Mouse (Mus musculus) liver, adult 2 months (tissue): ENCODE data around the gene Zfp36l2. TPM values are rescaled to one million over a fixed set of nuclear protein-coding genes. Genes with fewer than 3 reads are reported as not detected.

Experiments used
- DNase-seq: peaks from one replicate; pipeline ENCODE4 v3.0.0-alpha.2; 2011; ENCODE audit warnings: low read depth, low spot score; ENCODE audit errors: extremely low read depth
- H3K27ac ChIP-seq: fragments of 200-500 bp; replicated peaks from 2 replicates; pipeline ENCODE4 v1.5.1; 2012; ENCODE audit warnings: low read depth, mild to moderate bottlenecking, control low read depth, inconsistent platforms, low read length; ENCODE audit not compliant: insufficient read depth
- H3K27me3 ChIP-seq: fragments of 200-500 bp; 2 replicates; pipeline ENCODE4 v1.6.1; 2012; ENCODE audit warnings: mild to moderate bottlenecking, moderate library complexity, low read length, inconsistent platforms; ENCODE audit not compliant: control insufficient read depth, insufficient read depth
- H3K36me3 ChIP-seq: fragments of 200-500 bp; 2 replicates; pipeline ENCODE4 v1.6.1; 2012; ENCODE audit warnings: low read length, inconsistent platforms; ENCODE audit not compliant: control insufficient read depth, insufficient read depth
- H3K4me1 ChIP-seq: fragments of 200-500 bp; 2 replicates; pipeline ENCODE4 v1.6.1; 2011; ENCODE audit warnings: low read length; ENCODE audit not compliant: control insufficient read depth, insufficient read depth
- H3K4me3 ChIP-seq: fragments of 200-500 bp; 2 replicates; pipeline ENCODE4 v1.5.1; 2011; ENCODE audit warnings: low read depth, mild to moderate bottlenecking, control low read depth, low read length, moderate library complexity; ENCODE audit not compliant: insufficient read depth
- H3K79me2 ChIP-seq: fragments of 200-500 bp; 2 replicates; pipeline ENCODE4 v1.6.1; 2012; ENCODE audit warnings: inconsistent platforms, mild to moderate bottlenecking, low read length, moderate library complexity; ENCODE audit not compliant: control insufficient read depth, insufficient read depth
- H3K9ac ChIP-seq: fragments of 200-500 bp; 2 replicates; pipeline ENCODE4 v1.6.1; 2012; ENCODE audit warnings: low read depth, mild to moderate bottlenecking, control low read depth, inconsistent platforms, low read length
- CTCF ChIP-seq: fragments of 200-500 bp; IDR thresholded peaks from 2 replicates; pipeline ENCODE4 v1.5.1; 2011; ENCODE audit warnings: low read depth, low read length, control low read depth
- POLR2A ChIP-seq: fragments of 200-500 bp; IDR thresholded peaks from 2 replicates; pipeline ENCODE4 v1.6.1; 2011; ENCODE audit warnings: low read length, control low read depth; ENCODE audit not compliant: insufficient read depth; ENCODE audit errors: extremely low read depth
- WGBS: fragments of 180-500 bp; shearing (Covaris S2); methylation state at CpG from one replicate; pipeline ENCODE4 v1.1.7; 2018; 5-methylcytosine and 5-hydroxymethylcytosine counted together
- polyA plus RNA-seq: library from polyadenylated mRNA; depleted of rRNA; stranded (reverse); fragments of >200 nt; gene quantifications from 2 replicates; pipeline ENCODE4 v1.2.3, GENCODE M21; 2012
- total RNA-seq: library from RNA; depleted of rRNA; stranded (reverse); fragments of >200 nt; gene quantifications from 2 replicates; pipeline ENCODE4 v1.2.3, GENCODE M21; 2014

The Zfp36l2 gene
- total and polyA plus RNA-seq, 2 experiments: 17.3 to 18.7 TPM

GRCm38 (mm10) chr17:84215264-84215960 is 27.7 kb upstream of the Zfp36l2 start:
- peak; percentile 93 for DNase-seq
- H3K27me3 ChIP-seq: no peaks in the 10 kb centered on the region
- H3K36me3 ChIP-seq: no peaks in the 10 kb centered on the region
- TF ChIP-seq POLR2A (no peak), CTCF (no peak)
- peak overlapping the region; percentile 47 for H3K27ac ChIP-seq
- H3K79me2 ChIP-seq: no peaks in the 10 kb centered on the region
- no peak overlapping the region for H3K4me3 ChIP-seq
- WGBS: 23% methylated on average over 6 of the region's 6 CpGs
- peaks cover 16% of the 10 kb centered on the region for H3K4me1 ChIP-seq
- no peak overlapping the region for H3K9ac ChIP-seq

GRCm38 (mm10) chr17:84213464-84213863 is 25.7 kb upstream of the Zfp36l2 start:
- Histone ChIP-seq H3K27ac (no peak overlapping the region), H3K27me3 (no peaks in the 10 kb centered on the region), H3K9ac (no peak overlapping the region), H3K4me1 (peaks cover 16% of the 10 kb centered on the region), H3K4me3 (no peak overlapping the region), H3K36me3 (no peaks in the 10 kb centered on the region), H3K79me2 (no peaks in the 10 kb centered on the region)
- no peak for DNase-seq
- TF ChIP-seq POLR2A (no peak), CTCF (no peak)
- WGBS: 97% methylated on average over 3 of the region's 3 CpGs

- WGBS: 88% methylated on average over 3 of the region's 3 CpGs
- Histone ChIP-seq H3K9ac (no peak overlapping the region), H3K79me2 (no peaks in the 10 kb centered on the region), H3K4me3 (no peak overlapping the region), H3K4me1 (no peaks in the 10 kb centered on the region), H3K36me3 (no peaks in the 10 kb centered on the region), H3K27me3 (no peaks in the 10 kb centered on the region), H3K27ac (no peak overlapping the region)
- TF ChIP-seq CTCF (no peak), POLR2A (no peak)
- DNase-seq: no peak
These were observed 19.9 kb upstream of the Zfp36l2 start for GRCm38 (mm10) chr17:84207611-84208010.

GRCm38 (mm10) chr17:84206239-84206638 is 18.5 kb upstream of the Zfp36l2 start:
- H3K4me3 ChIP-seq: no peak overlapping the region
- no peak overlapping the region for H3K9ac ChIP-seq
- TF ChIP-seq CTCF: no peak
- no peak for TF ChIP-seq POLR2A
- no peaks in the 10 kb centered on the region for H3K27me3 ChIP-seq
- no peaks in the 10 kb centered on the region for H3K79me2 ChIP-seq
- 96% methylated on average over 3 of the region's 3 CpGs for WGBS
- no peak for DNase-seq
- no peaks in the 10 kb centered on the region for H3K4me1 ChIP-seq
- H3K36me3 ChIP-seq: no peaks in the 10 kb centered on the region
- H3K27ac ChIP-seq: no peak overlapping the region

GRCm38 (mm10) chr17:84204962-84205361 is 17.2 kb upstream of the Zfp36l2 start:
- WGBS: 87% methylated on average over 5 of the region's 5 CpGs
- TF ChIP-seq CTCF: no peak
- TF ChIP-seq POLR2A: no peak

GRCm38 (mm10) chr17:84203340-84203739 is 15.6 kb upstream of the Zfp36l2 start:
- WGBS: 93% methylated on average over 7 of the region's 7 CpGs
- H3K36me3 ChIP-seq: no peaks in the 10 kb centered on the region
- TF ChIP-seq CTCF: no peak
- no peak for TF ChIP-seq POLR2A
- H3K79me2 ChIP-seq: no peaks in the 10 kb centered on the region
- H3K27ac ChIP-seq: no peak overlapping the region
- no peak overlapping the region for H3K9ac ChIP-seq
- no peak overlapping the region for H3K4me3 ChIP-seq
- H3K27me3 ChIP-seq: no peaks in the 10 kb centered on the region
- H3K4me1 ChIP-seq: no peaks in the 10 kb centered on the region
- no peak for DNase-seq

More at GRCm38 (mm10) chr17:84204962-84205361, 17.2 kb upstream of the Zfp36l2 start:
- Histone ChIP-seq H3K27ac (no peak overlapping the region), H3K79me2 (no peaks in the 10 kb centered on the region), H3K4me3 (no peak overlapping the region), H3K27me3 (no peaks in the 10 kb centered on the region), H3K4me1 (no peaks in the 10 kb centered on the region), H3K36me3 (no peaks in the 10 kb centered on the region), H3K9ac (no peak overlapping the region)
- no peak for DNase-seq
